Mouse (Mus musculus): ENCODE results near the gene Tmem121b. TPM values are rescaled to one million over a fixed set of nuclear protein-coding genes. Genes with fewer than 3 reads are reported as not detected.

Tmem121b gene
- polyA plus RNA-seq, 1 experiment from 2014 or later = 0.41 TPM

DNA sequence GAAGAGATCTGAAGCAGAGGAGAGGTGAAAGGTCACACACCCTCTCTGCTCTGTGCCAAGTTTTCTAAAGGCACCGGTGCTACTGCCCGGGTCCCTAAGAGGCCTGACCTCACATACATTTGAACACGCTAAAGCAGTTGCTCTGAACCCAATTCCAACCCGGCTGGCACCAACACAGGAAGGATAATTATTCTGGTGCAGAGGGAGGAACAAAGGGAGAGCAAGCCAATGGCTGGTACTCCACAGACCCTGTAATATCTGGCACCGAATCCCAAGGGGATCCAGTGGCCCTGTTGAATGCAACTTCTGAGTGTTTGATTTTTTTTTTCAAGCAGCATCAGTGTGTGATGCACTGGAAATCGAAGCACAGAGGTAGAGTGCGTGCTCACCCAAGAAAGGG is 2.5 kb downstream of the Tmem121b start:
- peaks cover 6% of the 10 kb centered on the region; the same call in 1 of the 2 replicates for H3K4me1 ChIP-seq (ENCODE audit: control insufficient read depth, insufficient read depth, low read length)

DNA sequence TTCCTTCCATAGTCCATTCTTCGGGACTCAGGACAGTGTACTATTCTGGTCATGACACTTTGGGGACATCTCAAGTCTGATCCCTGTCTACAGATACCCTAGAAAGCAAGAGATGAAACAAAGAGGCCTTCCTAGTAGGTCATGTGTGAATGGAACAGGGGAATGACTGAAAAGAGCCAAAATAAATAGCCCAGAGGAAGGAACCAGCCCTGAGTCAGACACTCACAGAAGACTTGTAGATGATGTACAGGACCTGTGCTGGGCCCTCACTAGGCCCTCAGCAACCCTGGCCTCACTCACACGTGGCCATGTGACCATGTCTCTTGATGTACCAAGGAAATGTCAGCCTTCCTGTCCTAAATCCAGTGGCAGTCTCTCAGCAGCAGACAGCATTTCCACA is 4.1 kb downstream of the Tmem121b start:
- 59% methylated on average over 2 of the region's 2 CpGs for WGBS
- Histone ChIP-seq H3K9ac (replicated peaks; ENCODE audit: low read length) (no peak overlapping the region), H3K4me1 (ENCODE audit: control insufficient read depth, insufficient read depth, low read length) (peaks cover 6% of the 10 kb centered on the region; the same call in 1 of the 2 replicates), H3K9me3 (replicated peaks; ENCODE audit: control insufficient read depth, low read length) (no peaks in the 10 kb centered on the region), H3K27me3 (ENCODE audit: control insufficient read depth, insufficient read depth, low read length) (peaks cover 29% of the 10 kb centered on the region), H3K4me3 (ENCODE audit: low read depth, low read length) (no peak overlapping the region), H3K36me3 (replicated peaks; ENCODE audit: control insufficient read depth, insufficient read depth, low read depth, low read length) (no peaks in the 10 kb centered on the region), H3K4me2 (ENCODE audit: low read depth, low read length) (no peak overlapping the region), H3K27ac (replicated peaks; ENCODE audit: low read depth, low read length) (no peak overlapping the region)
- ATAC-seq (replicated peaks; ENCODE audit: insufficient number of reproducible peaks, low FRiP score, low TSS enrichment, low read depth) (no peak), DNase-seq (ENCODE audit: low spot score) (no peak)

More for the DNA sequence above, 2.5 kb downstream of the Tmem121b start:
- Histone ChIP-seq H3K9ac (replicated peaks; ENCODE audit: low read length) (no peak overlapping the region), H3K27me3 (ENCODE audit: control insufficient read depth, insufficient read depth, low read length) (peaks cover 29% of the 10 kb centered on the region), H3K9me3 (replicated peaks; ENCODE audit: control insufficient read depth, low read length) (no peaks in the 10 kb centered on the region), H3K27ac (replicated peaks; ENCODE audit: low read depth, low read length) (no peak overlapping the region), H3K36me3 (replicated peaks; ENCODE audit: control insufficient read depth, insufficient read depth, low read depth, low read length) (no peaks in the 10 kb centered on the region), H3K4me2 (ENCODE audit: low read depth, low read length) (no peak overlapping the region), H3K4me3 (ENCODE audit: low read depth, low read length) (no peak overlapping the region)
- DNase-seq (ENCODE audit: low spot score) (no peak), ATAC-seq (replicated peaks; ENCODE audit: insufficient number of reproducible peaks, low FRiP score, low TSS enrichment, low read depth) (no peak)
- WGBS = 50% methylated on average over 7 of the region's 7 CpGs

DNA sequence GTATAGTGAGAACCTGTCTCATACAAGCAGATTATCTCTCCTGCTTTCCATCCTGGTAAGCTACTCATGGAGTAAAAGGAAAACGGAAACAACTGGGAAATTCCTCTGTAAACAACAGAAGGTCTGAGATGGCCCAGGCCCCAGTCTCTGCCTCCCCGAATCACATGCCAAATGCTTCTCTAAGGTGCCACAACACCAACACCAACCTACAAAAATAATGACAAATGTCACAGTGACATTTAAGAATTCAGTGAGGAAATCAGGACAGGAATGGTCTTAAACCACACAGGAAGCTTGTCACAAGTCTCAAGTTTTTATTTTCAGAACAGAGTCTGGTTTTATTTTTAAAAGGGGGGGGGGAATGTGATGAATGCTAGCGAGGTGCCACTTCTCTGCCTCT is 5.0 kb downstream of the Tmem121b start:
- H3K4me1 ChIP-seq (ENCODE audit: control insufficient read depth, insufficient read depth, low read length) = peaks cover 6% of the 10 kb centered on the region; the same call in 1 of the 2 replicates
- H3K9me3 ChIP-seq (replicated peaks; ENCODE audit: control insufficient read depth, low read length) = no peaks in the 10 kb centered on the region
- H3K4me3 ChIP-seq (ENCODE audit: low read depth, low read length) = no peak overlapping the region
- H3K36me3 ChIP-seq (replicated peaks; ENCODE audit: control insufficient read depth, insufficient read depth, low read depth, low read length) = no peaks in the 10 kb centered on the region
- DNase-seq (ENCODE audit: low spot score) (no peak), ATAC-seq (replicated peaks; ENCODE audit: insufficient number of reproducible peaks, low FRiP score, low TSS enrichment, low read depth) (no peak)
- no peak overlapping the region for H3K4me2 ChIP-seq (ENCODE audit: low read depth, low read length)
- WGBS = 80% methylated on average over 3 of the region's 3 CpGs
- no peak overlapping the region for H3K27ac ChIP-seq (replicated peaks; ENCODE audit: low read depth, low read length)
- peaks cover 24% of the 10 kb centered on the region for H3K27me3 ChIP-seq (ENCODE audit: control insufficient read depth, insufficient read depth, low read length)
- H3K9ac ChIP-seq (replicated peaks; ENCODE audit: low read length) = no peak overlapping the region

DNA sequence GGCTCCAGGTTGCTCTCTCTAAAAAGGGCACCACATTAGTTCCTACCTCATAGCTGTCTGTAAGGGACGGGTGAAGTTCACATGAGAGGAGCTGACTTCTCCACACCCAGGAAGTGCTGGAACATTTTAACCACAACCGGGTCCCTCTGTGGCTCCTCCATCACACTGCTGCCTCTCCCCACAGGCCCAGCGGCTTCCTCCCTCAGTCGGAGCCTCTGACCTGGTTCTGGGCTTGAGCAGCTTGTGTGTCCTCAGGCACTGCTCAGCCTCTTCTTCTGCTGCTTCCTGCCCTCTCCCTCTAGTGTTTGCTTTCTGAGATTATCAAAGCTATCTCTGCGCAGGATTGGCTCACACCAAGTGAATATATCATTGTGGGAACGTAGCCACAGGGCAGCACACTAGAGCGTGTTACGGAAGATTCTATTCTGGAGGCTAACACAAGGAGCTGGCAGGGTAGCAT is 7.5 kb downstream of the Tmem121b start:
- 61% methylated on average over 8 of the region's 8 CpGs for WGBS
- DNase-seq (ENCODE audit: low spot score) = no peak
- H3K36me3 ChIP-seq (replicated peaks; ENCODE audit: control insufficient read depth, insufficient read depth, low read depth, low read length) = no peaks in the 10 kb centered on the region
- H3K4me3 ChIP-seq (ENCODE audit: low read depth, low read length) = no peak overlapping the region
- no peaks in the 10 kb centered on the region for H3K27me3 ChIP-seq (ENCODE audit: control insufficient read depth, insufficient read depth, low read length)
- H3K9ac ChIP-seq (replicated peaks; ENCODE audit: low read length) = no peak overlapping the region
- ATAC-seq (replicated peaks; ENCODE audit: insufficient number of reproducible peaks, low FRiP score, low TSS enrichment, low read depth) = no peak
- H3K27ac ChIP-seq (replicated peaks; ENCODE audit: low read depth, low read length) = no peak overlapping the region
- H3K4me1 ChIP-seq (ENCODE audit: control insufficient read depth, insufficient read depth, low read length) = no peaks in the 10 kb centered on the region
- H3K4me2 ChIP-seq (ENCODE audit: low read depth, low read length) = no peak overlapping the region
- H3K9me3 ChIP-seq (replicated peaks; ENCODE audit: control insufficient read depth, low read length) = no peaks in the 10 kb centered on the region

DNA sequence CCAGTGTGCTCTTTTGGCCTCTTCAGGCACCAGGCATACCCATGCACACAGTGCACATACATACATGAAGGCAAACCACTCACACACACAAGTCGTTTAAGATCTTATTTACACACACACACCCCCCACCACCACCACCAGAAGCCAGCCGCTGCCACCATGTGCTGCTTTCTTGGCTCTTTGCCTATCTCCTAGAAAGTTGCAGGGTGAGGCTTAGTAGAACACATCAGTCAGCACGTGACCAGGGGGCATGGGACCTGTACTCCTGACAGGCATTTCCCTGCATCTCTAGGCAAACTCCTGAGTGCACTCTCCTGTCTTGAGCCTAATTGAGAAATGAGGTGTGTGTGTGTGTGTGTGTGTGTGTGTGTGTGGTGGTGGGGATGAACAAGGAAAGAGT is 8.6 kb downstream of the Tmem121b start:
- H3K4me3 ChIP-seq (ENCODE audit: low read depth, low read length) = no peak overlapping the region
- no peak overlapping the region for H3K4me2 ChIP-seq (ENCODE audit: low read depth, low read length)
- H3K27ac ChIP-seq (replicated peaks; ENCODE audit: low read depth, low read length) = no peak overlapping the region
- H3K27me3 ChIP-seq (ENCODE audit: control insufficient read depth, insufficient read depth, low read length) = no peaks in the 10 kb centered on the region
- DNase-seq (ENCODE audit: low spot score) (no peak), ATAC-seq (replicated peaks; ENCODE audit: insufficient number of reproducible peaks, low FRiP score, low TSS enrichment, low read depth) (no peak)
- H3K4me1 ChIP-seq (ENCODE audit: control insufficient read depth, insufficient read depth, low read length) = no peaks in the 10 kb centered on the region
- H3K9ac ChIP-seq (replicated peaks; ENCODE audit: low read length) = no peak overlapping the region
- WGBS = 72% methylated on average over 3 of the region's 3 CpGs
- H3K9me3 ChIP-seq (replicated peaks; ENCODE audit: control insufficient read depth, low read length) = no peaks in the 10 kb centered on the region
- no peaks in the 10 kb centered on the region for H3K36me3 ChIP-seq (replicated peaks; ENCODE audit: control insufficient read depth, insufficient read depth, low read depth, low read length)

DNA sequence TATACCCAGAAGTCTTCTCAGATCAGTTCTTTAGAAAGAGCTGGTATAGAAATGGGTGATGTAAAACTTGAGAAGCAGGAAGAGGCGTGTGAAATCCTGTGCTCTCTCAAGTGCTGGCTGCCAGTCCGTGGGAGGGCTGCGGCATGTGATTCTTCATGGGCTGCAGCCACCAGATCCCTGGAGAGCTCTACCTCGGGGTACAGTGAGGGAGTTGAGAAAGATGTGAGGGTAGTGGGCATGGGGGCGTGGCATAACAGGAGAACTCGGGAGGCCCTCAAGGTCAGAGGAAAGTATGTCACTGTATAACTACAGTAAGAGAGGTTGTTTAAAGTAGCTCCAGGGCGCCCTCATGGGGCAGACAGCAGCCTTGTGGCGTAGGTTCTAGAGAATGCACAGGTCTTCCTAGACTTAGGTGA is 10.4 kb downstream of the Tmem121b start:
- no peak for DNase-seq (ENCODE audit: low spot score)
- H3K27me3 ChIP-seq (ENCODE audit: control insufficient read depth, insufficient read depth, low read length) = no peaks in the 10 kb centered on the region
- H3K9me3 ChIP-seq (replicated peaks; ENCODE audit: control insufficient read depth, low read length) = no peaks in the 10 kb centered on the region
- no peak overlapping the region for H3K4me3 ChIP-seq (ENCODE audit: low read depth, low read length)
- WGBS = 34% methylated on average over 8 of the region's 8 CpGs
- H3K27ac ChIP-seq (replicated peaks; ENCODE audit: low read depth, low read length) = no peak overlapping the region
- H3K9ac ChIP-seq (replicated peaks; ENCODE audit: low read length) = no peak overlapping the region
- no peaks in the 10 kb centered on the region for H3K4me1 ChIP-seq (ENCODE audit: control insufficient read depth, insufficient read depth, low read length)
- no peak overlapping the region for H3K4me2 ChIP-seq (ENCODE audit: low read depth, low read length)
- ATAC-seq (replicated peaks; ENCODE audit: insufficient number of reproducible peaks, low FRiP score, low TSS enrichment, low read depth) = no peak
- no peaks in the 10 kb centered on the region for H3K36me3 ChIP-seq (replicated peaks; ENCODE audit: control insufficient read depth, insufficient read depth, low read depth, low read length)

DNA sequence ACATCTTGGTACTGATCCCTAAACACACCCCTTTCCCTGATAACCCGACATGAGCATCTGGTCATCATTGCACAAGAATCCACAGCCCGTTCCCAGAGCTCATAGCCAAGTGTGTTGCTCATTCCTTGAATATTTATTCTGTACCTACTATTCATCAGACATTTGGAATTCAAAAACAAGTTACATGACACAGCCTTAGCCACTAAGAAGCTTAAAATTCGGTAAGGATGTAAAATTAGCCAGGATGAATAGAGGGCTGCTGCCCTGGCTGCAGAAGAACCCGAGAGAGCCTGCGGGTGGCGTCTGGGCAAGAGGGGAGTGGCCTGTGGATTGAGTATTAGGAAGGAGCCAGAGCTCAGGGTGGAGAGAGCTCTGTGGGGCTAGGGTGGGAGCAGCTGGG is 10.9 kb downstream of the Tmem121b start:
- ATAC-seq (replicated peaks; ENCODE audit: insufficient number of reproducible peaks, low FRiP score, low TSS enrichment, low read depth) = no peak
- no peaks in the 10 kb centered on the region for H3K36me3 ChIP-seq (replicated peaks; ENCODE audit: control insufficient read depth, insufficient read depth, low read depth, low read length)
- no peaks in the 10 kb centered on the region for H3K27me3 ChIP-seq (ENCODE audit: control insufficient read depth, insufficient read depth, low read length)
- H3K27ac ChIP-seq (replicated peaks; ENCODE audit: low read depth, low read length) = no peak overlapping the region
- H3K4me2 ChIP-seq (ENCODE audit: low read depth, low read length) = no peak overlapping the region
- H3K4me3 ChIP-seq (ENCODE audit: low read depth, low read length) = no peak overlapping the region
- no peaks in the 10 kb centered on the region for H3K9me3 ChIP-seq (replicated peaks; ENCODE audit: control insufficient read depth, low read length)
- 44% methylated on average over 6 of the region's 6 CpGs for WGBS
- no peak for DNase-seq (ENCODE audit: low spot score)
- H3K9ac ChIP-seq (replicated peaks; ENCODE audit: low read length) = no peak overlapping the region
- no peaks in the 10 kb centered on the region for H3K4me1 ChIP-seq (ENCODE audit: control insufficient read depth, insufficient read depth, low read length)

DNA sequence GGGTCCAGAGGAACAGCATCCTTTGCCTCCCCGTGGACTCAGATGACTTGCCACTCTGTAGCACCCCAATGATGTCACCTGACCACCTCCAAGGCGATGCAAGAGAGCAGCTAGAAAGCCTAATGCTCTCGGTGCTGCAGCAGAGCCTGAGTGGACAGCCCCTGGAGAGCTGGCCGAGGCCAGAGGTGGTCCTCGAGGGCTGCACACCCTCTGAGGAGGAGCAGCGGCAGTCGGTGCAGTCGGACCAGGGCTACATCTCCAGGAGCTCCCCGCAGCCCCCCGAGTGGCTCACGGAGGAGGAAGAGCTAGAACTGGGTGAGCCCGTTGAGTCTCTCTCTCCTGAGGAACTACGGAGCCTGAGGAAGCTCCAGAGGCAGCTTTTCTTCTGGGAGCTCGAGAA is 11.6 kb downstream of the Tmem121b start:
- no peaks in the 10 kb centered on the region for H3K9me3 ChIP-seq (replicated peaks; ENCODE audit: control insufficient read depth, low read length)
- no peaks in the 10 kb centered on the region for H3K36me3 ChIP-seq (replicated peaks; ENCODE audit: control insufficient read depth, insufficient read depth, low read depth, low read length)
- no peak overlapping the region for H3K9ac ChIP-seq (replicated peaks; ENCODE audit: low read length)
- no peak overlapping the region for H3K4me2 ChIP-seq (ENCODE audit: low read depth, low read length)
- no peak overlapping the region for H3K27ac ChIP-seq (replicated peaks; ENCODE audit: low read depth, low read length)
- H3K4me1 ChIP-seq (ENCODE audit: control insufficient read depth, insufficient read depth, low read length) = no peaks in the 10 kb centered on the region
- ATAC-seq (replicated peaks; ENCODE audit: insufficient number of reproducible peaks, low FRiP score, low TSS enrichment, low read depth) = no peak
- 92% methylated on average over 14 of the region's 14 CpGs for WGBS
- no peak overlapping the region for H3K4me3 ChIP-seq (ENCODE audit: low read depth, low read length)
- DNase-seq (ENCODE audit: low spot score) = no peak
- H3K27me3 ChIP-seq (ENCODE audit: control insufficient read depth, insufficient read depth, low read length) = no peaks in the 10 kb centered on the region
